Mouse (Mus musculus) kidney, postnatal 0 days (tissue): ENCODE results near the gene Arid5b. TPM values are rescaled to one million over a fixed set of nuclear protein-coding genes. Genes with fewer than 3 reads are reported as not detected.

ENCODE experiments used
- ATAC-seq: fragments of 200-750 bp; cut with Nextera tagmentation; replicated peaks from 2 replicates; pipeline ENCODE4 v1.8.0; 2017; ENCODE audit warnings: low read depth, moderate number of reproducible peaks, moderate TSS enrichment, moderate library complexity; ENCODE audit not compliant: low FRiP score
- DNase-seq: peaks from one replicate; pipeline ENCODE4 v3.0.0-alpha.2; 2016; ENCODE audit warnings: low spot score
- H3K27ac ChIP-seq: fragments of 300-500 bp; sonication (generic); 2 replicates; pipeline ENCODE4 v1.5.1; 2014; ENCODE audit warnings: mild to moderate bottlenecking
- H3K27me3 ChIP-seq: fragments of 300-500 bp; sonication (generic); 2 replicates; pipeline ENCODE4 v1.6.1; 2014; ENCODE audit warnings: low read length, mixed read lengths; ENCODE audit not compliant: insufficient read depth
- H3K36me3 ChIP-seq: fragments of 300-500 bp; sonication (generic); 2 replicates; pipeline ENCODE4 v1.6.1; 2014; ENCODE audit warnings: low read length, mixed read lengths; ENCODE audit not compliant: insufficient read depth
- H3K4me1 ChIP-seq: fragments of 300-500 bp; sonication (generic); replicated peaks from 2 replicates; pipeline ENCODE4 v1.6.1; 2014; ENCODE audit warnings: antibody characterized with exemption, low read length, mixed read lengths; ENCODE audit not compliant: insufficient read depth
- H3K4me2 ChIP-seq: fragments of 300-500 bp; sonication (generic); 2 replicates; pipeline ENCODE4 v1.6.1; 2014; ENCODE audit warnings: mild to moderate bottlenecking, low read length, moderate library complexity, mixed read lengths
- H3K4me3 ChIP-seq: fragments of 300-500 bp; sonication (generic); replicated peaks from 2 replicates; pipeline ENCODE4 v1.5.1; 2014; ENCODE audit warnings: low read depth, low read length
- H3K9ac ChIP-seq: fragments of 300-500 bp; sonication (generic); 2 replicates; pipeline ENCODE4 v1.6.1; 2014; ENCODE audit warnings: low read depth, low read length
- H3K9me3 ChIP-seq: fragments of 300-500 bp; sonication (generic); replicated peaks from 2 replicates; pipeline ENCODE4 v1.6.1; 2016; ENCODE audit warnings: low read length, inconsistent platforms, mixed read lengths
- CTCF ChIP-seq: IDR thresholded peaks from 2 replicates; pipeline ENCODE4 v1.5.1; 2016; ENCODE audit warnings: antibody characterized with exemption, low read depth, mild to moderate bottlenecking, moderate library complexity
- WGBS: fragments of 180-500 bp; shearing (Covaris S2); extraction: QIAGEN DNeasy Blood & Tissue Kit; methylation state at CpG from one replicate; pipeline ENCODE4 v1.1.7; 2014; 5-methylcytosine and 5-hydroxymethylcytosine counted together
- polyA plus RNA-seq: library from polyadenylated mRNA; unstranded; fragments of >200 nt; fragmentation: Nextera tagmentation; extraction: Ambion mirVana; gene quantifications from 2 replicates; pipeline ENCODE4 v1.2.1, GENCODE M21; 2015

Gene Arid5b
- polyA plus RNA-seq, 1 experiment from 2014 or later = 30.3 TPM

GRCm38 (mm10) chr10:68081712-68082111 lies 196.8 kb downstream of the Arid5b start:
- no peak for TF ChIP-seq CTCF
- no peak overlapping the region for H3K4me3 ChIP-seq
- H3K9ac ChIP-seq = no peak overlapping the region
- H3K4me1 ChIP-seq = no peaks in the 10 kb centered on the region
- no peak for DNase-seq
- no peaks in the 10 kb centered on the region for H3K27me3 ChIP-seq
- H3K4me2 ChIP-seq = no peak overlapping the region
- WGBS = 48% methylated on average over 6 of the region's 6 CpGs
- H3K36me3 ChIP-seq = no peaks in the 10 kb centered on the region
- no peaks in the 10 kb centered on the region for H3K9me3 ChIP-seq
- no peak for ATAC-seq
- H3K27ac ChIP-seq = no peak overlapping the region

DNA sequence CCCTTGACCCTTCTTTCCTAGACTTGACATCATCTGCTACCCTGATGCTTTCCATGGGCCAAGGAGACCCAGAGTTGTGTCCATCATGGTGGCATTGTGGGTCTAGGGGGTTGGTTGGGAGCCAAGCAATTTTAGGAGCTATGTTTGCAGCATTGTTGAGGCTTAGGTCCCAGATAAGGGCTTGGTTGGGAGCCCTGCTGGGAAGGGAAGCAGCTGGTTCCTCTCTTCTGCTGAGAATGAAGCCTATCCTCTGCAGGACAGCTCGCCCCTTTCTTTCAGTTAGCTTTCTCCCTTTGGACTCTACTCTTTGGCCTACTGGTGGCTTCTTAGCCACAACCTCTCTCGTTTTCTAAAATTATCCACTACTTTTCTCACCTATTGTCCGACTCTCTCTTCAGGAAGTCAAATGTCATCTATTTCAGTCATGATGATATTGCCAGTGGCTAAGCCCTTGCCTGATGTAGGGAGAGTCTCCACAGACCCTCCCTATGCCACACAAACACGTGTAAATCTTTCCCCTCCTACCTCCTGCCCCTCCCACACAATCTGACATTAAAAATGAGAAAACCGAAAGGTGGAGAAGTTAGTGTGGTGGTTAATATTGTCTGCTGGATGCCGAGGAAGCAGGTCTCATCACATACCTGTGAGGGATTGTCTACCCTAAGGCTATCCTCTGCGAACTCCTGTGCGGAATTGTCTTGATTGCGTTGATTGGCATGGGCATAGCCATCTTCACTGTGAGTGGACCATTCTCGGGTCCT lies 198.4 kb downstream of the Arid5b start:
- Histone ChIP-seq H3K4me2 (no peak overlapping the region), H3K4me3 (no peak overlapping the region), H3K27ac (no peak overlapping the region), H3K9ac (no peak overlapping the region), H3K4me1 (no peaks in the 10 kb centered on the region), H3K27me3 (no peaks in the 10 kb centered on the region), H3K9me3 (no peaks in the 10 kb centered on the region), H3K36me3 (no peaks in the 10 kb centered on the region)
- ATAC-seq = no peak
- no peak for DNase-seq
- 72% methylated on average over 10 of the region's 10 CpGs for WGBS
- no peak for TF ChIP-seq CTCF

DNA sequence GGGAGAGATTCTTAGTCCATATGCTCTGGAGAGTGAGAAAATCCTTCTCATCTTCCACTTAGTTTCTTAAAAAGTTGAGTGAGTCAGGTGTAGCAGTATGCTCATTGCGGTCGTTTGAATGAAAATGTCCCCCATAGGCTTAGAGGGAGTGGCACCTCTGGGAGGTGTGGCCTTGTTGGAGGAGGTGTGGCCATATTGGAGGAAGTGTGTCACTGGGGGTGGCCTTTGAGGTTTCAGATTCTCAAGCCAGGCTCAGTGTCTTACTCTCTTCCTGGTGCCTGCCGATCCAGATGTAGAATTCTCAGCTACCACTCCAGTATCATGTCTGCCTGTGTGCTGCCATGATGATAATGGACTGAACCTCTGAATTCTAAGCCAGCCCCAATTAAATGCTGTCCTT lies 199.8 kb downstream of the Arid5b start:
- Histone ChIP-seq H3K4me3 (no peak overlapping the region), H3K27ac (no peak overlapping the region), H3K4me2 (no peak overlapping the region), H3K9ac (no peak overlapping the region), H3K4me1 (no peaks in the 10 kb centered on the region), H3K9me3 (no peaks in the 10 kb centered on the region), H3K27me3 (no peaks in the 10 kb centered on the region), H3K36me3 (no peaks in the 10 kb centered on the region)
- no peak for ATAC-seq
- TF ChIP-seq CTCF = no peak
- no peak for DNase-seq
- 96% methylated on average over 3 of the region's 3 CpGs for WGBS

DNA sequence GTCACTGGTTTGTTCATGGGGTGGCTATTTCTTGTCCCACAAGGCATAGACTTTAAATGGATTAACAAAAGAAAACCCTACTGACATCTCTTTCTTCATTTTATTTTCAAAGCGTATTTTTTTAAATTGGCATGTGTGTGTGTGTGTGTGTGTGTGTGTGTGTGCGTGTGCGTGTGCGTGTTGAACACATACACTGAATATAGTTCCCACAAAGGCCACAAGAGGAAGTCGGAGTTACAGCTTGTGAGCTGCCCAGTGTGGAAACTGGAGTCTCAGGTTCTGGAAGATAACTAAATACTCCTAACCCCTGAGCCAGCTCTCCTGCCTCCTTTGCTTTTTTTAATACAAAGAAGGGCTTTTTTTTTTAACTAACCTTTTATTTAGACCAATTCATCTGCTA lies 203.4 kb downstream of the Arid5b start:
- Histone ChIP-seq H3K4me1 (no peaks in the 10 kb centered on the region), H3K27ac (no peak overlapping the region), H3K9me3 (no peaks in the 10 kb centered on the region), H3K9ac (no peak overlapping the region), H3K36me3 (no peaks in the 10 kb centered on the region), H3K27me3 (no peaks in the 10 kb centered on the region), H3K4me3 (no peak overlapping the region), H3K4me2 (no peak overlapping the region)
- DNase-seq (no peak), ATAC-seq (no peak)
- 91% methylated on average over 5 of the region's 5 CpGs for WGBS
- no peak for TF ChIP-seq CTCF

DNA sequence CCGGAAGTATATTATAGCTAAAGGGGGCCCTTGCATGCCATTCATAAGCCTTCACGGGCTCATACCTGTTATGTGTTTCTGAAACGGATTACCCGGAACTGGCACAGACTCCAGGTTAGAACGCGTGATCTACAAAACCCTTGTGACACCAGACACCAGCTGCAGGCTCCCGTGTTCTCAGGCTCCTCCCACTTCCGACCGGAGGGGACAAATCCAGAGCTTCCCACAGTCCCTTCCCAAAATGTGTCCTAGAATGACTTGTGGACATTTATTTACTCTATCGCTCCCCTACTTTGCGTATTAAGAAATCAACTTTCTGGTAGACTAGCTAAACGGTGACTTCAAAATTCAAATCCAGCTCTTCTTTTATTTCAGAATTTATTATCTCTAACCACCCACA lies 204.2 kb downstream of the Arid5b start:
- H3K27ac ChIP-seq = no peak overlapping the region
- no peak overlapping the region for H3K9ac ChIP-seq
- no peak overlapping the region for H3K4me2 ChIP-seq
- TF ChIP-seq CTCF = no peak
- no peaks in the 10 kb centered on the region for H3K9me3 ChIP-seq
- H3K4me1 ChIP-seq = no peaks in the 10 kb centered on the region
- DNase-seq (no peak), ATAC-seq (no peak)
- WGBS = 79% methylated on average over 12 of the region's 12 CpGs
- H3K27me3 ChIP-seq = no peaks in the 10 kb centered on the region
- H3K36me3 ChIP-seq = no peaks in the 10 kb centered on the region
- H3K4me3 ChIP-seq = no peak overlapping the region

DNA sequence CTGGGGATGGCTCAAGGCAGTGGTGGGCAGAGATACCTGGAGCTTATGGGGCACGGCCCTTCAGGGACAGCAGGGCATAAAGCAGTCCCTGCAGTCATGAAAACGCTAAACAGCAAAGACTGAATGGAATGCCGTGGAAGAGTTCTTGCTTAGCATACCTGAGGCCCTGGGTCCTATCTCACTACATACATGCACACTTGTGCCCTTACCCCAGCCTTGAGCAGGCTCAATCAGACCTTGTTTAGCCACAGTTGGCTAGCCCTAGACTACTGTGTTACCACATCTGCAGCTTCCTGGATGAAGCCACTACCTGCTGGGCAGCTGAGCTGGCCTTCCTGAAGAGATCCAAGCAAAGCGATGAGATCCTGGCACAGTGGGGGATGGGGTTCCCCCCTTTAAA lies 205.9 kb downstream of the Arid5b start:
- no peaks in the 10 kb centered on the region for H3K9me3 ChIP-seq
- no peak for DNase-seq
- WGBS = 87% methylated on average over 4 of the region's 4 CpGs

GRCm38 (mm10) chr10:68071041-68071440 lies 207.5 kb downstream of the Arid5b start:
- H3K4me2 ChIP-seq = no peak overlapping the region
- H3K9ac ChIP-seq = no peak overlapping the region
- no peak overlapping the region for H3K27ac ChIP-seq
- ATAC-seq (no peak), DNase-seq (no peak)
- H3K9me3 ChIP-seq = no peaks in the 10 kb centered on the region
- no peaks in the 10 kb centered on the region for H3K36me3 ChIP-seq
- WGBS = 81% methylated on average over 7 of the region's 7 CpGs
- no peaks in the 10 kb centered on the region for H3K27me3 ChIP-seq
- no peak overlapping the region for H3K4me3 ChIP-seq
- H3K4me1 ChIP-seq = no peaks in the 10 kb centered on the region
- TF ChIP-seq CTCF = no peak

More for the DNA sequence above, 205.9 kb downstream of the Arid5b start:
- no peaks in the 10 kb centered on the region for H3K36me3 ChIP-seq
- ATAC-seq = no peak
- no peak overlapping the region for H3K4me3 ChIP-seq
- no peak overlapping the region for H3K27ac ChIP-seq
- H3K4me2 ChIP-seq = no peak overlapping the region
- H3K9ac ChIP-seq = no peak overlapping the region
- H3K4me1 ChIP-seq = no peaks in the 10 kb centered on the region
- TF ChIP-seq CTCF = no peak
- no peaks in the 10 kb centered on the region for H3K27me3 ChIP-seq
